Mouse (Mus musculus): Measurements from ENCODE around the gene Cbx7.

Cbx7 gene

GRCm38 (mm10) chr15:79970940-79971339, at the start of gene Cbx7:
Gene Cbx7, minus strand, starts transcription at chr15:79971119.
- DNase-seq = no peak

GRCm38 (mm10) chr15:80020516-80020915, 49.6 kb upstream of the Cbx7 start:
- DNase-seq = no peak

- DNase-seq = no peak
Measured at GRCm38 (mm10) chr15:80019625-80020024, 48.7 kb upstream of the Cbx7 start.

GRCm38 (mm10) chr15:80019220-80019619, 48.3 kb upstream of the Cbx7 start:
- DNase-seq = no peak

- no peak for DNase-seq
Measured at GRCm38 (mm10) chr15:80016563-80017301, 45.8 kb upstream of the Cbx7 start.

DNA sequence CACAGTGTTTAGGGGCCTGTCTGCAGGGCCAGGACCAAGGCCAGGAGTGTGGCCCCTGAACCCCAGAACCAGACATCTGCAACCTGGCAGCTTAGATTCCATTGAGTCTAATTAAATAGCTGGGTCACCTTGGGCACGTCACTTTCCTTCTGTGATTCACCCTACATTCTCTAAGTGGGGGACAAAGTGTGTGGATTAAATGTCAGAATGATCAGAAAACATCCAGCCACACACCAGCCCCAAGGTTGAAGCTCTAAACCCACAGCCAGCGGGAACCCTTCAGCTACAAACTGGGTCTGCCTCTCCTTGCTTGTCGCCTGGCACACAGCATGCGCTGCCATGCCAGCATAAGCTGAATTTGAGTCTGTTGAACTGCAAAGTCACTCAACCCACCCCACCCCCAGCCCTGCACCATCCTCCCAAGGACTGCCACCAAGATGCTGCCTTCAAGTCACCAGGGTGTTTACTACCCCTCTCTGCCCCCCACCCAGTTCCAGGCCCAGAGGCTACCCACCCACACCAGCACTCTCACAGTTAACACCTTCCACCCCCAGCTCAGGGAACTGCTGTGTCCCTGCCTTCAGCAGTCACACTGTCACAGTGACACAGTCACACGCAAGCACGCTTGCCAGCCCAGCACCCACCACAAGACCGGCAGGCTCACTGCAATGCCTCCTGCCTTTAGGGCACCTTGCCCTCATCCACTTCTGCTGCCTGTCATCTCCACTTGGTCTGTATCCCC, 44.5 kb upstream of the Cbx7 start:
- peak; percentile 31 for DNase-seq

DNA sequence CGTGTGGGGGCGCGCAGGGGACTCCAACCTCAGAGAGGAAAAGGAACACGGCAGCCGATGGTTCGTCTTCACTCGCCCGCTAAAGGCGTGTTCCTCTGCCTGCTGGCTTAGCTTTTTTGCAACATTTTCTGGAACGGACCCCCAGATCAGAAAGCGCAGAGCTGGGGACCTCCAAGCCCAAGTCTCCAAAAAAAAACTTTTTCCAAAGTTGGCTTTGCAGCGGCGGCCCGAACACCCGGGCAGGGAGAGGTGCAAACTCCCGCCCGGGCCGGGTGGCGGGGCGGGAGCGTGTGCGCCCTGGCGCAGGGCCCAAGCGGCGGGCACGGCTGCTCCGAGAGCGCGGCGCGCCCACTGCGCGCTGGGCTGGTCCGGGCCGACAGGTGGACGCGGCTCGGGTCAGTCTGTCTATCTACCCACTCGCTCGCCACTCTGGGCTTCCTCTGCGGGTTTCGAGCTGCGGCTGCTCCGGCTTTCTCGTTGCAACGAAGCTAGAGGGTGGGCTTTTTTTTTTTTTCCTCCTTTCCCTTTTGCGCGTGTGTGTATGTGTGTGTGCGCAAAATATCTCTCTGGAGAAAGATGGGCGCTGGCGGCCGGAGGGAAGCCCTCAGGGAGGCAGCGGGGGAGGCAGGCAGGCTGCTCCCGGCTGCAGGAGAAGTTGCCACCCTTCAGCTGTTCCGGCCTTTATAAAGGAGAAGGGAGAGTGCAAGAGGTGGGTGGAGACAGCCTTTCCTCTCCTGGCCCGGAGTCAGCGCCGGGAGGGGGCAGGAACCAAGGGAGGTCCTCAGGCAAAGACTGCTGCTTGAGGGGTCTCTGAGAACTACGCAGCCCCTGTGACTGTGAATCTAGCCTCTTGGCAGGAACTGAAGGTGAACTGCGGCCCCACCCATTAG, 43.6 kb upstream of the Cbx7 start, which contains the start of gene Pdgfb:
Gene Pdgfb (minus strand): TSS at position 657 of the 890 bp plus-strand sequence.
- DNase-seq = peak; percentile 69

GRCm38 (mm10) chr15:80014031-80014320, 43.1 kb upstream of the Cbx7 start:
- no peak for DNase-seq

DNA sequence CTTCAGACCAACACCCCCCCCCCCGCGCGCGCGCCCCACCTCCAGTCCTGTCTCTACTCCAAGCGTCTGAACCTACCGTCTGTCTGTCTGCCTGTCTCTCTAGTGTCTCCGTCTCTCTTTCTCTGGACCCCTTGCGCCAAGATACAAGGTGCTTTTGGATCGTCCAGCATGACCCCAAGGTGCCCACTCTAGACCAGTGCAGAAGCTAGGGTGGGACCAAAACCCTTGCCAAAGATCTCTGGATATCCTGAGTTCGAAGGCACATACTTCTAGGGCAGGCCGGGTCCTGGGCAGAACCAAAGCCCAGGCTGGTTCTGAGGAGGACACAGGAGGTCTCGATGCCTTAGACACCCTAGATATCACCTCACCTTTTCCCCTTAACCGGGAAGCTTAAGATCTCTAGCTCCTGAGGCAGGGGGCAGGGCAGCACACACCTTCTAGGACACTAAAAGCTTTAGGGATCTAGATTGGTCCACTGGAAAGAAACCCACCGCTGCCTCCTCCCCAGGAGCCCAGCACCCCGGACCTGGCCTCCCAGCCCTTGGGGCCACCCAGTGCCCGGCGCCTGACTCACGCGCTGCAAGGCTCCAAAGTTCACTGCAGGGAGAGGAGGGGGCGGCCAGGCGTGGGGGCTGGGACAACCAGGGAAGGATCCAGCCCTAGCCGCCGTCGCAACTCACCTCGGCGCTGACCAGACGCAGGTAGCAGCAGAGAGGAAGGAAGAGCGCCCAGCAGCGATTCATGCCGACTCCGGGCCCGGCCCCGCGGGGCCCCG, 42.5 kb upstream of the Cbx7 start:
- DNase-seq = peak; percentile 45

- DNase-seq = peak; percentile 90
Measured at GRCm38 (mm10) chr15:80012527-80013201, 41.7 kb upstream of the Cbx7 start.

DNA sequence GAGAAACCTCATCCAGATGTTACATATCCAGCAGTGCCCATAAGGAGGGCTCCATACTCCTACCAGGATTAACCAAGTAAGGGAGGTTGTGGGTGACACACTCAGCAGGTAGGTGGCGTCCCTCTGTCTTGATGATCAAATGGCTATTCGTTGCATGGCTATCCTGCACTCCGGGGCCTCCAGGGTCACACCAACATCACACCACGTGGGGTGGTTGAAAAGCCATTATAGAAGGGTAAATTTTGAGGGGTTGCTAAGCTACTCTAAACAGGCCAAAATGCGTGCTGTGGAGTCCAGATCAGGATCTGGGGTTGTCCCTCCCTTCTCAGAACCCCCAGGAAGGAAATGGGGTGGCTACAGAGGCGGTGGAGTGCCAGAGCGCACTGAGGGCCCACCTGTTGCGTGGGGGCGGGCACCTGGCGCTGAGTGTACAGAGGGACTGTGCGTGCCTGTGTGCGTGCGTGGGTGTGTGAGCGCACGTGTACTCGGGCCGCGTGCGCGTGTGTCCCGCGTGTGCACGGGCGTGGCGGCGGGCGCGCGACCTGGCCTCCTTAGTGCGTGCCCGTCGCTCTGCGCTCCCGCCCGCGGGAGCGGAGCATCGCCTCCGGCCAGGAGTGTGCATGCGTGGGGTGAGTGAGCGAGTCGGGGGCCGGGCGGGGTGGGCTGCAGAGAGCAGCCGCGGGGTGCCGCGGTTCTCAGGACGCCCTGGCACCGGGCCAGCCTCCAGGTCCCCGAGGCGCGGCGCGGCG, 41.0 kb upstream of the Cbx7 start:
- peak; percentile 95 for DNase-seq

- peak; percentile 38 for DNase-seq
Measured at GRCm38 (mm10) chr15:80011194-80011593, 40.3 kb upstream of the Cbx7 start.

DNA sequence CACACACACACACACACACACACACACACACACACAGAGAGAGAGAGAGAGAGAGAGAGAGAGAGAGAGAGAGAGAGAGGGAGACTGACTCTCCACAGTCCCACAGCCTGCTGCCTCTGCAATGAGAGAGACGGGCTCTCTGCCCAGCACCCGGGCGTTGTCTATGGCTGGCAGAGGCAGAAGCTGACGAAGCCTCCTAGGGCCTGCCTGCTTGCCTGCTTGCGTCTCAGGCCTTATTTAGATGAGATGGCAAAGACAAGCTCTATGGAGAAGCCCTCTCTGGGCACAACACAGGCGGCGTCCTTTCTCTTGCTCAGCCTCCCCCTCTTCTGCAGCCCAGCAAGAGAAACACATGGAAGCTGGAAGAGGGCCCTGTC, 39.3 kb upstream of the Cbx7 start:
- peak; percentile 27 for DNase-seq

GRCm38 (mm10) chr15:80009421-80010181, 38.7 kb upstream of the Cbx7 start:
- peak; percentile 30 for DNase-seq

DNA sequence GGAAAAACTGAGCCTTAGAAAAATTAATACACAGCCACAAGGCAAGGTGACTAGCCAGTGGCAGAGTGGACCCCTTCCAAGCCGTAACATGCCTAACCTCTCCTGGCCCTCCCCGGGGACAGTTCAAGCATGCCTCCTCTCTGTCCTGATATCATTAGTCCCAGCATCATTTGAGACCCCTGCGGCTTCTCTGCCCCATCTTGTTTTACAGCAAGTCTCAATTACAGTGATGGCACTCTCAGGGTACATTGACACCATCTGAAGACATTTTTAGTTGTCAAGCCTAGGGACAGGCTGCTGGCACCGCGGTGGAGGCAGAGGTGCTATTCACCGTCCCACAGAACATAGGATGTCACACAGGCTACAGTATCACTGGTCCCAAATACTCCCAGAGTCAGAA, 37.5 kb upstream of the Cbx7 start:
- DNase-seq = no peak

- no peak for DNase-seq
Measured at GRCm38 (mm10) chr15:80006156-80006555, 35.2 kb upstream of the Cbx7 start.

- DNase-seq = no peak
Measured at GRCm38 (mm10) chr15:80005436-80005835, 34.5 kb upstream of the Cbx7 start.

DNA sequence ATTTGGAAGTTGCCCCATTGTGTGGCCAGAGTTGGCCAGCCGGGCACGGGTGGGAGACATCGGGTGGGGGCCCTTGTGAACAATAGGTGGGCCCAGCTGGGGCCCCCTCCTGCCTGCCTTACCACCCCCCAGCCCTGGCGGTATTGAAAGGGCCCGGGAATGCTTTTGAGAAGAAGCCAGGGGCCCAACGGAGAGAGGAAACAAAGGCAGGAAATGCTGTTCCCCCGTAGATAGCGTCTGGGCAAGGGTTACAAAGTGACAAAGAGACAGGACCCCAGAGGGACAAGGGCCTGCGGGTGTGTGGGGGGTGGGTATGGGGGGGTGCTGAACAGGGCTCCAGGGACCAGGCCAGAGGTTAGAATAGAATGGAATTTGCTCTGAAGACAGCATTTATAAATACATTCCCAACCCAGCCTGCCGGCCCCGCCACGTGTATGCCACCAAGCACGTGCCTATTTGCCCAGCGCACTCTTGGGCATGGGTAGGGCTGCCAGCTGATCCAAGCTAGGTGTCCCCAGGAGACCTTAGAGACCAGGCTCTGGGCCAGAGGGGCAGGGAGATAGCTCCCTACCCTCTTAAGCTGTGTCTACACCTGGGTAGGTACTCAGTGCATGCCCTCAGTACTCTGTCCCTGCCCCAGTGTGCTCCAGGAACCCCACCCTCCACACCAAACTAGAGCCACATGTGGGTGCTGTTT, 33.9 kb upstream of the Cbx7 start:
- no peak for DNase-seq

DNA sequence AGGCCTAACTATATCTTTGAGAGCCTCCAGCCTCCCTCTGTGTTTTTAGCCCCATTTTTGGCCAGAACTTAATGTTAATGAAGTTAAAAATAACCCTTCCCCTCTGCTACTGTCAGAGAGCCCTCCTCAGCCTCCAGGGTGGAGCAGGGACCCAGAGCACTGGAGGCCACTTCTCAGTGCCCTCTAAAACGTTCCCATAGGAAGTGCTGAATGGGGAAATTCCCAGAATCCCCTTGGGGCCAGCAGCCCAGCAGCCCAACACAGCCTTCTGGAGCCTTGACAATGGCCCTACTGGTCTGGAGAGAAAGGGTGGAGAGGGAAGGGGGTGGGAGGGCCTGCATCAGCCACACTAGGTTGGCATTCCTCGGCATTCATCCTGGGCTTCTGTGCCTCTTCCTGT, 32.7 kb upstream of the Cbx7 start:
- DNase-seq = no peak

DNA sequence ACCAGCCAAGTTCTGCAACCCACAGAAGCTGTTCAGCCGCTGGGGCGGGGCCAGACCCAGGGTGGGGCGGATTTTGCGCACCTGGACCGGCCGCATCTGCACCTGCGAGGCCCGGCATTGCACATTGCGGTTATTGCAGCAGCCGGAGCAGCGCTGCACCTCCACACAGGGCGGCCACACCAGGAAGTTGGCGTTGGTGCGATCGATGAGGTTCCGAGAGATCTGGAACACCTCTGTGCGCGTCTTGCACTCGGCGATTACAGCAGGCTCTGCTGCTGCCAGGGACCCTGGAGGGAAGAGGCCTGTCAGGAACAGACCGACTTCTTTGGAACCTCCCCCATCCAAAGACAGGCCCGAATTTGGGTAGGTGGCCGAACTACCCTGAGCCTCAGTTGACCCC, 30.7 kb upstream of the Cbx7 start:
- DNase-seq = no peak
